Mouse (Mus musculus): ENCODE data around the gene Kcnma1. TPM values are rescaled to one million over a fixed set of nuclear protein-coding genes. Genes with fewer than 3 reads are reported as not detected.

Kcnma1 gene
- polyA plus RNA-seq, 1 experiment from 2014 or later = 0.04 TPM

DNA sequence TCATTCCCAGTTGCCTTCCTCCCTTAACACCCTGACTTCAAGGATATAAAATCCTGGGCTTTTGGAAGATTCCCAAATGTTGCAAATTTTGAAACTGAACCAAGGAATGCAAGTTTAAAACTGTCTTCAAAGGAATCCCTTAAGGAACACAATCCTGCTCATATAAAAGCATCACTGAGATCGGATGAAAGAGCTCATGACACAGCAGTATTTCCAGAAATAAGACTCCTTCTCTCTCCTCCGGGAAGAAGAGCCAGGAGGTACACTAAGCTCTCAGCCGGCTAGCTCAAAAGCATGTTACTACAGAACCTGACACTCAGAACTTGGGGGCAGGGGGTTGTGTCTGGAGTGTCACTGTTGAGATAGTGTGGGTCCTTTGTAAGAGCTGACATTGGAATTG lies 325.8 kb downstream of the Kcnma1 start:
- no peak overlapping the region for H3K4me3 ChIP-seq (ENCODE audit: low read depth, low read length)
- no peak overlapping the region for H3K9ac ChIP-seq (replicated peaks)
- TF ChIP-seq CTCF (IDR thresholded peaks at IDR 0.05; ENCODE audit: low read depth) (no peak), EP300 (IDR thresholded peaks at IDR 0.05; ENCODE audit: low read depth) (no peak)
- WGBS (ENCODE audit: insufficient replicate concordance) = 75% methylated on average over 3 of the region's 3 CpGs
- no peak overlapping the region for H3K4me2 ChIP-seq (ENCODE audit: low read depth, low read length)
- ATAC-seq (no peak), DNase-seq (no peak)
- H3K36me3 ChIP-seq (replicated peaks; ENCODE audit: insufficient read depth, low read length) = no peaks in the 10 kb centered on the region
- no peak overlapping the region for H3K27ac ChIP-seq (ENCODE audit: low read depth)
- no peaks in the 10 kb centered on the region for H3K27me3 ChIP-seq (ENCODE audit: insufficient read depth, low read length)
- H3K4me1 ChIP-seq (ENCODE audit: insufficient read depth) = no peaks in the 10 kb centered on the region
- H3K9me3 ChIP-seq (ENCODE audit: low read length) = no peaks in the 10 kb centered on the region

DNA sequence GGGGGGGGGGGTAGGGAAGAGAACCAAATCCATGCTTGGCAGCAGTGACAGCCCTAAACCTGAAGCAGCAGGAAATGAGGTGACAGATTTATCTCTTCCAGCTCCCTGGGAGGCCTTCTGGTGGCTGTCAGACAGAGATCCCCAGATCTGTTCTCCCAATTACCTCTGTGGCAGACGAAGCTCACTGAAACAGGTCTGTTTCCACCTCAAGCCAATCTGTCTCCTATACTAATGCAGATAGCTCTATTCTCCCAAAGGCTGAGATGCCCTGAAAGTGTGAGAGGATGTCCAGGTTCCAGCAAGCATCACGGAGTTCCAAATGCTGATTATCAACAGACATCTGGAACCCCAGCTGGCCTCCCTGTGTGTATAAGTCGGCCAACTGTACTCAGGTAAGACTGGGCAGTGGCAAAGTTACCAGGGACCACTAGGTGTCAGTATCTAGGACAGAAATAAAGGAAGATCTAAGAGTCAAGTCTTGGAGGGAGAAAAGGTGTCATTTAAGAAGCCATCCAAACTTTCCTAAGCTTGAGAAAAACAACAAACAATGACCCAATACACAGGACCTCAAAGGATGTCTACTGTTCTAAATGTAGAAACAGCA lies 329.7 kb downstream of the Kcnma1 start:
- no peaks in the 10 kb centered on the region for H3K27me3 ChIP-seq (ENCODE audit: insufficient read depth, low read length)
- H3K27ac ChIP-seq (ENCODE audit: low read depth) = no peak overlapping the region
- no peak overlapping the region for H3K4me3 ChIP-seq (ENCODE audit: low read depth, low read length)
- TF ChIP-seq CTCF (IDR thresholded peaks at IDR 0.05; ENCODE audit: low read depth) = peak; percentile 22; the same call in 1 of the 2 replicates
- TF ChIP-seq EP300 (IDR thresholded peaks at IDR 0.05; ENCODE audit: low read depth) = no peak
- 24% methylated on average over 3 of the region's 3 CpGs for WGBS (ENCODE audit: insufficient replicate concordance)
- H3K9ac ChIP-seq (replicated peaks) = no peak overlapping the region
- no peak for ATAC-seq
- H3K4me2 ChIP-seq (ENCODE audit: low read depth, low read length) = no peak overlapping the region
- no peaks in the 10 kb centered on the region for H3K9me3 ChIP-seq (ENCODE audit: low read length)
- no peaks in the 10 kb centered on the region for H3K4me1 ChIP-seq (ENCODE audit: insufficient read depth)
- no peaks in the 10 kb centered on the region for H3K36me3 ChIP-seq (replicated peaks; ENCODE audit: insufficient read depth, low read length)
- DNase-seq = no peak

DNA sequence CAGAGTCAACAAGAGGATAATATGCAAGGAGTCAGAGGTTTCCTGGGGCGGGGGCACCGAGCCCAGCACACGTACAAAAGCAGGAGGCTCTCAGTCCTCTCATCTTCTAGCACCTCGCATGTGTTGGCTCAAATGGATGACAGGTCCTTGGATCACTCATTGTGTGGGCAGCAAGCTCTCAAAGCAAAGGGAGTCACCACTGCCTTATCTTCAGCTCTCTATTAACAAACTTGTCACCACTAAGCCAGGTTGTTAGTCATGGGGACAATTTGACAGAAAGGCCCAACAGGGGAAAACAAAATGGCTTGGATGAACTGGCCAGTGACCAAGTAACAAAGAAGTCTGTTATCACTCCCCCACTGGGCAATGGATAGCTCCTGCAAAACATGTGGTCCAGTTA lies 331.5 kb downstream of the Kcnma1 start:
- ATAC-seq (no peak), DNase-seq (no peak)
- Histone ChIP-seq H3K4me2 (ENCODE audit: low read depth, low read length) (no peak overlapping the region), H3K27me3 (ENCODE audit: insufficient read depth, low read length) (no peaks in the 10 kb centered on the region), H3K36me3 (replicated peaks; ENCODE audit: insufficient read depth, low read length) (no peaks in the 10 kb centered on the region), H3K4me3 (ENCODE audit: low read depth, low read length) (no peak overlapping the region), H3K9me3 (ENCODE audit: low read length) (no peaks in the 10 kb centered on the region), H3K9ac (replicated peaks) (no peak overlapping the region), H3K27ac (ENCODE audit: low read depth) (no peak overlapping the region), H3K4me1 (ENCODE audit: insufficient read depth) (no peaks in the 10 kb centered on the region)
- 68% methylated on average over 4 of the region's 4 CpGs for WGBS (ENCODE audit: insufficient replicate concordance)
- no peak for TF ChIP-seq EP300 (IDR thresholded peaks at IDR 0.05; ENCODE audit: low read depth)
- TF ChIP-seq CTCF (IDR thresholded peaks at IDR 0.05; ENCODE audit: low read depth) = no peak

DNA sequence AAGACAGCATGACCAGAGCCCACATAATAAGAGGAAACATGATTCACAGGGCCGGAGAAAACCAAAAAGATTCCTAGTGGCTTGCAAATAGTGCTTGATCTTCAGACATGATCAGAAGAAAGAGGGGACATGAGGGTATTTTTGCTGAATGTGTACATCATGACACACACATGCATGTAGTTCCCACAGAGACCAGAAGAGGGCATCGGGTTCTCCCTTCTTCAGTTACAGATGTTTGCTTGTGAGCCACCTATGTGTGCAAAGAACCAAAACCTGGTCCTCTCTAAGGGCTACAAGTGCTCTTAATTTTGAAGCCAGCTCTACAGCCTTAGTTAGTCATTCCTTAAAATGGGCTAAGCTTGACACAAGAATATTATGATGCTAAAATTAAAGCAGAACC lies 334.9 kb downstream of the Kcnma1 start:
- no peak for ATAC-seq
- 62% methylated on average over 2 of the region's 2 CpGs for WGBS (ENCODE audit: insufficient replicate concordance)

DNA sequence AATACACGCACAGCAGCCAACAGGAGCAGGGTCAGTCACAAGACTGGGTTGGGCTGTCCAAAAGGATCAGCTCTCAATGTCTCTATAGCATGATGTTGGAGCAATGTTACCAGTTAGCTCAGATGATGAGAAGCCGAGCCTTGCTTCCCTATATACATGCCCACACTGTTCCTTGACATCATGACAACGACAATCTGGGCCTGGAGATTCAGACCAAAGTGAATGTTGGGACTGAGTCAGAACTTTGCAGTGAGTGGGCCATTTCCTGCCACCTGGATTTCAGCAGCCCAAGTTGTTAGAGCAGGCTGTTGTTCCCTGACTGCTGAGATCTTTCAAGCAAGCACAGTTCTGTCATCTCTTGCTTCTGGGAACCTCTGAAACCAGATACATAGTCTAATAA lies 347.9 kb downstream of the Kcnma1 start:
- Histone ChIP-seq H3K4me2 (ENCODE audit: low read depth, low read length) (no peak overlapping the region), H3K4me3 (ENCODE audit: low read depth, low read length) (no peak overlapping the region), H3K9ac (replicated peaks) (no peak overlapping the region), H3K9me3 (ENCODE audit: low read length) (0 out of 2 replicates have a peak, but pooled peaks cover 2% of the 10 kb centered on the region), H3K27ac (ENCODE audit: low read depth) (no peak overlapping the region), H3K36me3 (replicated peaks; ENCODE audit: insufficient read depth, low read length) (no peaks in the 10 kb centered on the region), H3K4me1 (ENCODE audit: insufficient read depth) (no peaks in the 10 kb centered on the region), H3K27me3 (ENCODE audit: insufficient read depth, low read length) (no peaks in the 10 kb centered on the region)
- WGBS (ENCODE audit: insufficient replicate concordance) = 76% methylated on average over 3 of the region's 3 CpGs
- TF ChIP-seq CTCF (IDR thresholded peaks at IDR 0.05; ENCODE audit: low read depth) = no peak
- TF ChIP-seq EP300 (IDR thresholded peaks at IDR 0.05; ENCODE audit: low read depth) = no peak
- DNase-seq = no peak
- no peak for ATAC-seq

More for the DNA sequence above, 334.9 kb downstream of the Kcnma1 start:
- TF ChIP-seq CTCF (IDR thresholded peaks at IDR 0.05; ENCODE audit: low read depth) (peak; percentile 37), EP300 (IDR thresholded peaks at IDR 0.05; ENCODE audit: low read depth) (no peak)
- no peaks in the 10 kb centered on the region for H3K36me3 ChIP-seq (replicated peaks; ENCODE audit: insufficient read depth, low read length)
- no peaks in the 10 kb centered on the region for H3K9me3 ChIP-seq (ENCODE audit: low read length)
- H3K4me1 ChIP-seq (ENCODE audit: insufficient read depth) = no peaks in the 10 kb centered on the region
- no peaks in the 10 kb centered on the region for H3K27me3 ChIP-seq (ENCODE audit: insufficient read depth, low read length)
- no peak overlapping the region for H3K9ac ChIP-seq (replicated peaks)
- H3K4me3 ChIP-seq (ENCODE audit: low read depth, low read length) = no peak overlapping the region
- DNase-seq = no peak
- H3K27ac ChIP-seq (ENCODE audit: low read depth) = no peak overlapping the region
- no peak overlapping the region for H3K4me2 ChIP-seq (ENCODE audit: low read depth, low read length)

DNA sequence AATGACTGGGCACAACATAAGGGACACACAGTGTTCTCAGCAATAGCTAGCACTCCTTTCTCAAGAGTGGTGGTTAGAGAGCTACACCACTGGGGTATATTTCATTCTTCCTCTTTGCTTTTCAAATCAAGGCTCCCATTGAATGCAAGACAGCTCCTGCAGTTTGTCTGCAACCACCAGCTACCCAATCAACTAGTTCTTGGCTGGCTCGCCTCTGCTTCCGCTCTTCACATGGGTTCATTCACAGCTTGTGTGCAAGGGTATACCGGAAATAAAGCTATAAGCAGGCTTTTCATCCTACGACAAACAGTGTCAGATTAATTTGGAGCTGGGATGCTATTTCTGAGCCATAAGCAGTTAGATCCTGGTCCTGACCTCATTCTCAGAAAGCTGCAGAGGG lies 362.6 kb downstream of the Kcnma1 start:
- Histone ChIP-seq H3K27me3 (ENCODE audit: insufficient read depth, low read length) (no peaks in the 10 kb centered on the region), H3K4me3 (ENCODE audit: low read depth, low read length) (no peak overlapping the region), H3K9ac (replicated peaks) (no peak overlapping the region), H3K36me3 (replicated peaks; ENCODE audit: insufficient read depth, low read length) (no peaks in the 10 kb centered on the region), H3K4me1 (ENCODE audit: insufficient read depth) (no peaks in the 10 kb centered on the region), H3K9me3 (ENCODE audit: low read length) (no peaks in the 10 kb centered on the region), H3K27ac (ENCODE audit: low read depth) (no peak overlapping the region), H3K4me2 (ENCODE audit: low read depth, low read length) (no peak overlapping the region)
- 73% methylated on average over 4 of the region's 4 CpGs for WGBS (ENCODE audit: insufficient replicate concordance)
- TF ChIP-seq EP300 (IDR thresholded peaks at IDR 0.05; ENCODE audit: low read depth) (no peak), CTCF (IDR thresholded peaks at IDR 0.05; ENCODE audit: low read depth) (no peak)
- ATAC-seq = no peak
- DNase-seq = no peak
